Mouse (Mus musculus): ENCODE data around the gene Cabp1.

Cabp1 gene

DNA sequence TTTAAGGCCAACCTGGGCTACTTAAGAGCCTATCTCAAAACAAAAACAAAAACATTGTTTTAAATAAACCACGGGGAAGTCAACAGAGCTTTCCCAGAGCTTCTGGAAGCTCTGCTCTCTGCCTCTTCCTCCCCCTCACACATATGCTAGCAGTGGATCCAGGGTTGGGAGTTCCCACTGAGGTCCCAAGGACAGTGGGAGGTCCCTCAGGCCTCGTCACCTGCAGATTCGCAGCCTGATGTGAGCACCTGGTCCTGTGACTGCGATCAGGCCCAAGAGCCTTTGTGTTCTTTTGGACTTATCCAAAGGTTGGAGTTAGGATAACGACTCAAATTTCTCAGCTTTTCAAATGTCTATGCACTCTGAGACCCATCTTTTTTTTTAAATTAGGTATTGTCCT lies 14.4 kb upstream of the Cabp1 start:
- no peak for DNase-seq (ENCODE audit: low spot score)

DNA sequence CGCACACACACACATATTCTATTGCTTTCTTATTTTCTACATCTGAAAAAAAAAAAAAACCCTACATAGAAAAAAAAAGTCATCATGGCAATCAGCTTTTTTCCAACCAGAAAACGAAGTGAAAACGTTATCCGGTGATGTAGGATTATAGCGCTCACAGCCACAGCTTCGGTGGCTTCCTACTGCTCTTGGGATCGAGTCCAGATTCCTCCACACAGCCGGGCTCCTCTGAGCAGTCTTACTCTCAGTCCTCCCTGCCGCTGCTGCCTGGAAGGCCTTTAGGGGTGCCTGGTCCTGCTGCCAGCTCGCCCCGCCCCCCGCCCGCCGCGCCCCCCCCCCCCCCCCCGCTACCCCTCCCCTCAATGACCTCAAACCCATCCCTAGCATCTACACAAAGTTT lies 13.7 kb upstream of the Cabp1 start:
- no peak for DNase-seq (ENCODE audit: low spot score)

DNA sequence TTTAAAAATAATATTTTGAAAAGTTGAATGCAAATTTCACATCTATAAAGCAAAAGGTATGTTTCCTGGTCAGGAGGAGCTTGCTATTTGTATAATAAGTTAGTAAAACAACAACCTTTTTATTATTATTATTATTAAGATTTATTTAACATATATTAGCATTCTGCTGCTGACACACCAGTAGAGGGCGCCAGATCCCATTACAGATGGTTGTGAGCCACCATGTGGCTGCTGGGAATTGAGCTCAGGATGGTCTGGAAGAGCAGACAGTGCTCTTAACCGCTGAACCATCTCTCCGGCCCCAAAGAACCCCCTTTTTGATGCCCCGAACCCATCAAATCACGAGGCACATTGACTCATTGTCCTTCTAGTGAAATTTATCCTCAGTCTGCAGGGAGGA lies 13.1 kb upstream of the Cabp1 start:
- DNase-seq (ENCODE audit: low spot score), result no peak

DNA sequence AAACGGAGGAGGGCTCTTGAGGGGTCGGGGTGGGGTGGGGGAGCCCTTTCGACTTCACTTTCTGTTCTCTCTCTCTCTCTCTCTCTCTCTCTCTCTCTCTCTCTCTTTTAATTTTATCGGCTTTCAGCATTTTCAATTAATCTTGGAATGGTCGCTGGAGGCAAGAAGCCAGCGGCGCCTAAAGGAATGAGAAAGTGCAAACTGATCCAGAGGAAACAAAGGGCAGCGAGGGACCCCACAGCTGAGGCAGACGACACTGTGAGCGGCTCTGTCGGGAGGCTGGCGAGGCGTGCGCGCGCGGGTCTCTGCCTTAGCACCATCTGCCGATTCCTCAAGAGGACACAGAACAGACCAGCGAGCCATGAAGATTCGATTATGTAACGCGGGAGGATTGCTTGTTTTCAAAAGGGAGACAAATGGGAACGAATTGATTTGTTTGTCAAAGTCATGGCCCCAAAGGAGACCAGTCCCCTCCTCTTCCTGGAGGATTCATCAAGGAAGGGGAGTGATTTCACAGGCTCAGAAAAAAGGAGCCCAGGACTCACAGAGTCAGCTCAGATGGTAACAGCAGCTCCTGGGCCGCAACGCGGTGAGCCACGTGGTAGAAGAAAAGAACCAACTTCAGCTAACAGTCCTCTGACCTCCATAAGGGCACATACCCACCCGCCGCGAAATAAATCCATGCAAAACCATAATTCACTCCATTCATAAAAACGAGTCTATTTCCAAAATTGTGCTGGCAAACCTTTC lies 10.6 kb upstream of the Cabp1 start:
- DNase-seq (ENCODE audit: low spot score), result no peak

DNA sequence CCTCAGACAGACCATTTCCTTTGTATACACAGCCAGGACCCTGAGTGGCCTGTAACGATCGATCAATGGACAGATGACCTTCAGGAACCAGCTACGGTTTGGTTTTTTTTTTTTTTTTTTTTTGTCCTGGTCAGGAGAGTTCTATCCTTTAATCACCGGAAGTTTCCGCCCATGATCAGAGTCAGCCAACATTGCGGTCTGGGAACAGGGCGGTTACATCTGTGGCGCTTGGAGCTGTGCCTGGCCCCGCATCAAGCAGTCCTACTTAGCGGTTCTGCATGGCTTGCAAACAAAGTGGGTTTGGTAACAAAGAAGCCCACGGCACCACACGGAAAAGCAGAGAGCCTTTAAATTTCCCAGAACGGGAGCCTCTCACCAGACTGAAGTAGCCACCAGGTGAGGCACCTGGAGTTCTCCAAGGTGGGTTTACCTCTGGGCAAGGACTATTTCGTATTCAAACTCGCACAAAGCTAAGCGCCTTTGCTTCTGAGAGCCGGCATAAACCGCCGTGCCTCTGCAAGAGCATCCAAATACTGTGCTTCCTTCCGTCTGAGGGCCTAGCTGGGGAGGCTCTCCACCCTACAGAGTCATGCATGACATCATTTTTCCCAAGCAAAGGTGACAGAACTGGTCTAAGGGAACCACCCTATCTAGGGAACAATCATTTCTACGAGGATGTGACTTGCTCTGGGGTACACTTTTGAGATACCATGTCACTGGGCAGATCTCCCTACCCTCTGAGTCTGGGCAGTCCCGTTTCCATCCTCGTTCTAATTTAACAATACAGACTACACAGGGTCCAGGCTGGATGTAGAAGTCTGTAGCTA lies 9.8 kb upstream of the Cabp1 start:
- no peak for DNase-seq (ENCODE audit: low spot score)

DNA sequence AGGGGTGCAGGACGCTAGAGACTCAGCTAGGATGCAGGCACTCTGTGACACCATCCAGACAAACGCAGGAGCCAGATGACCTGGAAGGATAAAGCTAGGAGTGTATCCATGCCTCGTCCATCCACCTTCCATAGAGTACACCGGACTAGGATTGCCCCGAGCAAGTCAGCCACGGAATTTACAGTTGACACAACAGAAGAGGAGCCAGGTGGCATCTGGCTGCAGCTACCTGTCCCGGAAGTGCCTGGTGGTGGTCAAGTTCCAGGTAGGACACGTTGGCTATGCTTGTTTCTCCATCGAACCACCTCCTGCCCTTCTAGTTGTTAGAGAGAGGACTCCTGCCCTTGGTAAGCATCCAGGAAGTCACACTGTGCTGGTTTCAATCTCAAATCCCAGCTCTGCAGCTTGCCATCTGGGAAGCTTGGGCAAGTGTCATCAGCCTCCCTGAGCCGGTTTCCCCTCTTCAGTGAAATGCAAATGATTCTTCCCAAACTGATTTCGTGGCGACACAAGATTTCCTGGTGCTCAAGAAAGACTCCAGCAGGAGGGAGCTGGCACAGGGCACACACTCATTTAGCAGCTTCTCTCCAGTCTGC lies 543 bp upstream of the Cabp1 start:
- no peak for DNase-seq (ENCODE audit: low spot score)

DNA sequence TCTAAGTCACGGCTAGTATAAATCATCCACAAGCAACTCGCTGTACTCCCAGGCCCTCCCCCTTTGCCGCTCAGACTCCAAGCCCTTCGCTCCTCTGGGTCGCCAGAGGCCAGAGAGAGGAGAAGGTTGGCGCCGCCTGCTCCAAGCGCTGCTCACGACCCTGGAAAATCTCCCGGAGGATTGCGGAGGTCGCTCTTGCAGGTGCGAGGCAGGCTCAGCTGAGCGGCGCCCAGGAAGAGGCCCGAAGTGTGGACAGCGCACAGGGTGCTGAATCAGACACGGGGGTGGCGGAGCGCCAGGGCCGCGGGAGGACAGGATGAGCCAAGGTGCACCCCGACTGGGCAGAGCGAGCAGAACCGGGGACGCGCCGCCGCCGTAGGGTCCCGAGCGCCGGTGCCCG lies 955 bp downstream of the Cabp1 start:
- DNase-seq (ENCODE audit: low spot score), result no peak

DNA sequence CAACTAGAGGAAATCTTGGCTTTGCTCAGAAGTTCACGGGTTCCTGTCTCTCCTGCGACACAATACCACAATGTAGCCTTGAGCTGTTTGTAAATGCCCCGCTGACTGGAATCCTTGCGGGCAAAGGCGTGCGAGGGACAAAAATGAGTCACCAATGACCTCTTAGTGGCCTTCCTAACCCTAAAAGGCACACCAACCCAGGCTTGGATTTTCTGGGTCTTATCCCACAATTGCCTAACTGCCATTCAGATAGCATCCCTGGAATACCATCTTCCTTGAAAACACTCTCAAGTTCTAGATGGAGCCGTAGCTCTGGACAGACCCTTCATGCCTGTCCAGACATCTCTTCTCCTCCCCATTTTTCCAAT lies 1.4 kb downstream of the Cabp1 start:
- no peak for DNase-seq (ENCODE audit: low spot score)

DNA sequence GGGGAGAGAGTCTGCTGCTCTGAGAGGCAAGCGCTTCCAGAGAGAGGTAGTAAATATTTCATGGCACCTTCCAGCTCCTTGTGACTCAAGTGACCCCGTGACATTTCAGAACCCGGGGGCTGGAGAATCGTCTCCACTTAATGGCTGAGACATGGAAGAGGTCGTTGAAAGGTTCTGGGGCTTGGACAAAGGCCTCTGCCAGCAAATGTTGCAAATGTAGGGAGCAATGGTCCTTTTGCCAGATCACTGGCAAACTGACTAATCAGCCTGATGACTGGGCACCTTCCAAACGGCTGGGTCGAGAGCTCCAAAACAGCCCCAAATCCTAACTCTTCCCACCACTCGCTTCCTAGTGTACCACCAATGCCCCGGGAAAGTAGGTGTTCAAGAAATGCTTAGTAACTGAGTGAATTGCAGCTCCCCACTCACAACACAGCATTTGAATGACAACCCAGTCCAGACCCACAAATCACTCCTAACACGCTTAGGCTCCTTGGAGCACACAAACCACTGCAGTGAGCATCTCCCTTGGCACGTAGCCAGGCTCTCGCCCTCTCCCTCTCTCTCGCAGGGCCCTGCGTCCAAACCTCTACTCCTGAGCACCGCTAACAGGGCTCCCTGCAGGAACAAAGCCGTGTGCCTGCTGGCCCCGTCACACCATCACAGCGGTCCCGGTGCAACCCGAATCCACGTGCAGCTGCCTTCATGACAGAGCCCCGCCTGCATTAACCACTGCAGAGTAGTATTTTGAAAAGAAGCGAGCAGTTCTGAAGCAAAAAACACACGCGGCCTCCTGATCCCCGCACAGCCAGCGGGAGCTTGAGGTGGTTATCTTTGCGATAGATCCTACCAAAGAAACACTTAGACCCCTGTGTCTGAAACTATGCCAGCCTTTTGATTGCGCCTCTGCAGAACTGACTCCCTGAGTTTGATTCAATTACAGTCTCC lies 2.0 kb downstream of the Cabp1 start:
- no peak for DNase-seq (ENCODE audit: low spot score)

DNA sequence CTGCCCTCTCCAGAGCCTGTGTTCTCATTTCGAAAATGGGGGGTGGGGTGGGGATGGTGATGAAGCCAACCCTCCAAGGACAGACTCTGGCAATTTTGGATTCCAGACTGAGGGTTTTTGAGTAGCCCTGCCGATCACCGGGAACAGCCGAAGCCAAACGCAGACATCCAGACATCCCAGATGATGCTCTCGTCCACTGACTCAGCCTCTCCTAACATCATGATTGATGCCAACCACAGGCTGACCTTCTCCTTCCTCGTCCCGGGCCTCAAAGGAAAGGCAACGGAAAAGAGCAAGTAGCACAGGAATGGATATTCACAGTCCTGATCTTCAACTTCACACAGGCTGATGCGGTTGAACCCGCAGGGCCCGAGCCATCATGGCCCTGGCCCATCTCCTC lies 4.1 kb downstream of the Cabp1 start:
- DNase-seq (ENCODE audit: low spot score), result no peak

DNA sequence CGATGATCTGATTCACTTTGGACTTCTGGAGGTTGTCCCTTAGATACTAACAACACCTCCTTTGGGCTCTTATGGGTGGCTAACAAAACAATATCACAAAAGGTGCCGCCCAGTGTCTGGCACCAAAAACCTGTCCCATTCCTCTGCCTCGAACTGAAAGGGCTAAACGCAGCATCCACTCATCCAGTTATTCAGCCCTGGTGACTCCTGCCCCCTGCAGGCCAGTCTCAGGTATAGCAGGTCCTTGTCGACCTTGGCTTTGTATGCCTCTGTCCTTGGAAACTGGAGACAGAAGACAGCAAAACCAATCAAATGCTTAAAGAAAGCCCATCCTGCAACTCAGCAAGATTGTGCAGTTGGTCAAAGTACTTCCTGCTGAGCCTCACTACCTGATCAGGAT lies 5.4 kb downstream of the Cabp1 start:
- no peak for DNase-seq (ENCODE audit: low spot score)

DNA sequence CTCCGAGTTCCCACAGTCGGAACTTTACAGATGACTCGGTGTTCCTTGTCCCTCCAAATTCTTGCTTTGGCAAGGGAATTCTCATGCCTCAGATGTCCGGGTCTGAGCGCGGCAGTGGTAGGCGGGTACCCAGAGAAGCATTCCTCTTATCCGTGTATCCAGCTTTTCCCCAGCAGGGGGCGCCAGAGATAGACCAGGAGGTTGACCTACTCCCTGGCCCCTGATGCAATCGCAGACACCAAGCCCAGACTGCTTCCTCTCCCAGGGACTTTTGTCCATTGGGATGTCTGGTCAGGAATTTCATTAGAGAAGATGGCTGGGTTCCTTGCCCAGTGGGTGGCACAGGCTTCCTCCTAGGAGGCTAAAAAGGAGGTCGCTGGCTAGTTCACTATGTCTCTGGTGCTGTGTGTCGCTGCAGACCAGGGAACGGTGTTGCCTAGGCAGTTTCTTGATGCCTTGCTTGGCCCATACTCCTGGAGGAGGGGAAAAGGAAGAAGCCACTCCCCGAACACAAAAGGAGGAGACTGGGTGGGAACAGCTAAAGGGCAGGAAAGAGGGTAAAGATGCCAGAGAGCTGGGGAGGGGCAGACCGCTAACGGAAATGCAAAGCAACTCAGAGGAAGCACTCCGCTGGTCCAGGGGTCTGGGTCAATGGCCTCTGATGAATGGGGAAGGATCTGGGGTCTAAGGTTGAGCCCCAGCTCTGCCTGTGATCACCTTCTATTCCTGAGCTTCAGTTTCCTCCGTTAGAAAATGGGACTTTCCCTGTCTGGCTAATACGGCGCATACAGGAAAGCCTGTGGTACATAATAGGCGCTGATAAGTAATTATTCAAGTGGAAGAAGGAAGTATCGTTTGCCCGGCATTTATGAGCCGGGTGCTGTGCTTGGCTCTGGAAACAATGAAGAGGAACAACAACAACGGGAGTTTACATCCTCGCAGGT lies 6.7 kb downstream of the Cabp1 start:
- DNase-seq (ENCODE audit: low spot score), result peak; percentile 91

DNA sequence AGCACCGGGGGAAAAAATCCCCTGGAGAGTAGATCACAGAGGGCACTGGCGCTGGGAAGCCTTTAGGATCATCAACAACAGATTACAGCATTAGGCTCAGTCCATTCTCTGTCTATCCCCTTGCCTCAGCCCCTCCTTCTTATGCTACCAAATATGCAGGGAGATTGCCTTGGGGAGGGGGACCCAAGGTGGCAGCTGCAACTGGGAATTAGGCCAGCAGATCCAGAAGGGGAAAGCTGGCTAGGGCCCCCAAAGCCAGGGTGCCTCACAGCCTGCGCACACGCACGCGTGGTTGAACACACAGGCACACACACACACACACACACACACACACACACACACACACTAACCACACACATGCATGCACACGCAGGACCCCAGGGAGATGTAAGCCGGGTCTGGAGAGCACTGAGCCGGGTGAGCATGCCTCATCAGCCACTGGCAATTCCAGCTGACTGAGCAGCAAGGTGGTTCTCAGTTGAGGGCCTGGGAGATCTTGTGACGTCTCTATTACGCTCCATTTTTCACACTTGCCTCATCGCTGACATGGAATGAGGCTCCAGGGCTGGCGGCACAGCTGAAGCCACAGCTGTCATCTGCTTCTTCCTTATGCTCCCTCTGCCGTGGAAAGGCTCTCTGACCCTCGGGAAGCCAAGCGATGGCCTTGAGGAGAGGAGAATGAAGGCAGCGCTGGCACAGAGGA lies 7.7 kb downstream of the Cabp1 start:
- no peak for DNase-seq (ENCODE audit: low spot score)

DNA sequence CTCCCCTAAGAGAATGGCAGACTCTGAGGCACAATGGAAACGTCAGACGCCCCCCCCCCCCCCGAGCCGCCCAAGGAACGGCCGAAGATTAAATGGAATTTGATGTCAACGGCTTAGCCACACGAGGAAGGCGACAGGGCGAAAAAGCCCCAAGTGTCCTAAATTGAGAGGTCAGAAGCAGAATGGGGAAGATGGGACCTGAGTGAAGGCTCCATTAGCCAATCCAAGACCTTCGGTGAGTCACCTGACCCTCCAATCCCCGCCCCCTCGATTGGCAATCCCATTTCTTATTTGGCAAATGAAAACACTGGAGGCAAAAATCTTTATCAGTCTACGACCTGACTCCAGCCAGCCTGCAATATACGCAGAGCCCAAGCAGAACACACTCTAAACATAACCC lies 9.5 kb downstream of the Cabp1 start:
- no peak for DNase-seq (ENCODE audit: low spot score)

DNA sequence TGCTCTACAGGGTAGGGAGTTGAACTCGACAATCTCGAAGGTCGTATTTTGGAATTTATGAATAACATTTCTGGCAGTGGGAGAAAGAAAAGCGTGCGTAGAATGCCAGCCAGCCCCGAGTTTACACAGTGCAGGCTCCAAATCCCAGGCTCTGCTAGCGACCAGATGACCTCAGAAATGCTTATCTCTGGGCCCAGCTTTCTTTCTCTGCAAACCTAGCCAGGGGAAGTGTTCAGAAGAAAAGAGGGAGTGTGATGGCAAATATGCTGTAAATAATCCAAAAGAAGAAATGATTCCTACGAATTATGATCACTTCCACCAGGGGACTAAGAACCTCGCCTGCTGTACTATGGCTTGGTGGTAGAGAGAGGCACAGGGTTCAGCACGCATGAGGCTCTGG lies 10.7 kb downstream of the Cabp1 start:
- no peak for DNase-seq (ENCODE audit: low spot score)

DNA sequence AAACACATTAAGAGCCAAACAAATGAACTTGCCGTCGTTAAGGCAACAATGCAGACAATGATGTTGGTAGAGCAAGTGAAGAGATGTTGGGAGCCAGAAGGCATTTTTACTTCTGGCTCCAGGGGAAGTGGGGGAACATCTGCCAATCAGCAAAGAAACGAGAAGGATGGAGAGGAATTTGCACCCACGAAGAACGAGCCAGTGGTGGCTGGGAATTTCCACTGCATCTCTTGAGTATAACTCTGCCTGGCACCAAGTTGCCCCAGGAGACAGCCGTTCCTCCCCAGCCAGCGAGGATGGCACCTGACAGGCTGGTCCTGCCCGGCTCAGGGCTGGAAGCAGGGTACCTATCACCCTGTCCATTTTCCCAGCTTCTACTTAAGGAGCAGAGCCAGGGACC lies 11.3 kb downstream of the Cabp1 start:
- DNase-seq (ENCODE audit: low spot score), result no peak

DNA sequence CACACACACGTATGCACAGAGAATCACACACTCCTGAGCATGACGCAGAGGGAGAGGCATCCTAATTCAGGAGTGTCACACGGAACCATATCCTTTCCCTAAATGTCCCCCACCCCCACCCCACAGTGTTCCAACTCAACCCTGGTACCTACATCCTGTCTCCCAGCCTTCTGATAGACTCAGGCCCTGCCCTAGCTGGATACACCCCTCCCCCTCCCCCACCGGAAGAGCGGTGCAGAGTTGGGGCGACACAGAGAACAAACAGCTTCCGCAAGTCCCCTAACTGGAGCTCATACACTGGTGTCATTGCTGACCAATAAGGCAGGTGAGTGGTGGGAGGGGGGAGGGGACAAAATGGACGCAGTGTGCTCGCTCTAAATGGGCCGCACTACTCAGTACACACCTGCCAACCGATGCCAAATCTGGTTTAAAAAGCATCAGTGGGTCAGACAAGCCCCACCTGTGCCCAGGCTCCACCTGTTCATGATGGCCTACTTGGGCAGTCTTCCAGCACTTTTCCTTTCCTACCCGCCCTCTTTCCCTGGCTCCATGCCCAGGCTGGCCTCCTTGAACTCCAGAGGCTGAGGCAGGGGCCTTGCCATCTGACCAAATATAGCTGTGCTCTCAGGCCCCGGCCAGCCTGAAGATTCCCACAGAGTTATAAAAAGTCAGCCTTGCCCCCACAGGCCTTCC lies 12.8 kb downstream of the Cabp1 start:
- no peak for DNase-seq (ENCODE audit: low spot score)

DNA sequence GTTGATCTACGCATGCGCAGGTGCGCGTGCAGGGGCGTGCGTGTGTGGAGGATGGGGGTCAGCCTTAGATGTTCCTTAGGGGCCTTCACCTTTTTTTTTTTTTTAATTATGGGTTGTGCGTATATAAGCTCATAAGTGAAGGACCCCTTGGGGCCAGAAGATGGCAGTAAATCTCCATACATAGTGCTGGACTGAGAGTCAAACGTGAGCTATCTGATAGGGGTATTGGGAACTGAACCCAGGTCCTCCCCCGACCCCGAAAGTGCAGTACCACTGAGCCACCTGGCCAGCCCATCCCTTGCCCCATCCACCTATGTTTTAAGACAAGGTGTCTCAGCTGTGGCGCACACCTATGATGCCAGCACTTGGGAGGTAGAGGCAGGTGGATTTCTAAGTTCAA lies 14.6 kb downstream of the Cabp1 start:
- no peak for DNase-seq (ENCODE audit: low spot score)

DNA sequence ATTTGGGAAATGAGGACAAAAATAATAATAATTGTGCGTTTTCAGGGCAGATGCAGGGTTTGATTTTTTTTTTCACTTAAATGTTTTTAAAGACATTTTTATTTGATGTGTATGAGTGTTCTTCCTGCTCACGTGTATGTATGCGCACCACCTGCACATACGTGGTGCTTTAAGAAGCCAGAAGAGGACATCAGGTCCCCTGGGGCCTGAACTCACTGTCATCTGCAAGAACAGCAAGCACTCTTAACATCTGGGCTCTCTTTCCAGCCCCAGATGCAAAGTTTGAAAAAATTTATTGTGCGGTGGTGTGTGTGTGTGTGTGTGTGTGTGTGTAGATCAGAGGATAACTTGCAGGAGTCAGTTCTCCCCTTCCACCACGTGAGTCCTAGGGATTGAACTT lies 16.3 kb downstream of the Cabp1 start:
- DNase-seq (ENCODE audit: low spot score), result no peak

DNA sequence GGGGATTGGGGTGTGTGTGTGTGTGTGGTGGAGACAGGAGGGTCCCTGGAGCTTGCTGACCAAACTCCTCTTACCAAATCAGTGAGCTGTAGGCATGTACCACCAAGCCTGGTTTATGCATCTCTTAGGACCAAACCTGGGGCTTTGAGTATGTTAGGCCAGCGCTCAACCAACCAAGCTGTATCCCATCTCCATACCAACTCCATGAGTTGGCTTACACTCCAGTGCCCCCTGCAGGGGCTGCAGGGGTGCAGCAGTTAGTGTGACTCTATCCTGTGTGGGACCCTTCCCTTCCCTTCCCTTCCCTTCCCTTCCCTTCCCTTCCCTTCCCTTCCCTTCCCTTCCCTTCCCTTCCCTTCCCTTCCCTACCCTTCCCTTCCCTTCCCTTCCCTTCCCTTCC lies 19.6 kb downstream of the Cabp1 start:
- DNase-seq (ENCODE audit: low spot score), result no peak
